Mouse (Mus musculus) mouse embryonic stem cell (cell line): Measurements from ENCODE around the gene Col24a1.

Experiments used
- in situ Hi-C, 2 experiments: fragments of 300-500 bp; cut with MboI; formaldehyde crosslinking; loops; 1 replicate in 1 of 2; 3 replicates in 1 of 2; pipeline ENCODE4 v1.14.3; 2019 to 2020; ENCODE audit warnings: low sequenced_read_pairs in 2 of 2, low pct_unique_long_range_greater_than_20kb in 1 of 2, mixed read lengths in 1 of 2; ENCODE audit not compliant: unreplicated experiment in 1 of 2

Gene Col24a1

DNA sequence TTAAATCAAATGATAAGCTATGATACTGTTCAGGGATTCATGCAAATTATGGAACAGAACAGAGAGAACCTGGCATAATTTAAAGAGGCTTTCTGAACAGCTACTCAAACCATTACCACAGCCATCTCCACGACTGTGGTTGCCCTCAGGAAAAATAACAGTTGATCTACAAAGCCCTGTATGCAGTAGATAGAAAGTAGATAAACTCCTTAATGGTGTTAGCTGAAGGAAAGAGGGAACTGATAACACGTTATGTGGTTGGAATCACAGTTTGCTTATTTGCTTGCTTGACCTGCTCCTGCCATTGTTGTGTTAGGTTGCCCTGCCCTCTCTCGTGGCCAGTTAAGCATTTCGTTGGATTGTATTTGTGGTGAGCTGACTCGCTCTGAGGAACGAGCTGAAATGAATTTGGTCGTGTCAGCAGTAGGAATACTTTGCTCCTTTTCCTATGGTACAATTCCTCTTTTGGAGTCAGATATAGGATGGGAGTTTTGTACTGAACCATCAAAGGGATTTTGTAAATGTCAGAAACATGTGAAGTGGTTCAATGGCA, 229.3 kb downstream of the Col24a1 start:
- in situ Hi-C loops: no loop called here

DNA sequence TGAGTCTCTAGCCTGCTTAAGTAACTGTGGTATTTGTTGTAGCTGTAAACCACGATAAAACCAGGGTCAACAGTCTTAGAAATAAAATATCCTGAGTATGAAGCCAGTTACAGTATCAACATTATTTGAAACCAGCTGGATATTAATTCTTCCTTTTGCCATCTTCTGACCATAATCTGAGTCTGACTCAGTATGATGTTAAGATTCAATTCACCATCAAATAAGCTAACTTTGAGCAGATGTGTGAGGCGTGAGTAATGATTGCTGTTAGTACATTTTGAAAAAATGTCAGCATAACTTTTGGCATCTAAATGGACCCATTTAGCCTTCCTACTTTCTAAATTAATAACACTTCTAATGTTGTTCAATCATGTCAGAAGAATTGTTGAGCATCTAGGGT, 230.0 kb downstream of the Col24a1 start:
- in situ Hi-C loops: no loop called here

DNA sequence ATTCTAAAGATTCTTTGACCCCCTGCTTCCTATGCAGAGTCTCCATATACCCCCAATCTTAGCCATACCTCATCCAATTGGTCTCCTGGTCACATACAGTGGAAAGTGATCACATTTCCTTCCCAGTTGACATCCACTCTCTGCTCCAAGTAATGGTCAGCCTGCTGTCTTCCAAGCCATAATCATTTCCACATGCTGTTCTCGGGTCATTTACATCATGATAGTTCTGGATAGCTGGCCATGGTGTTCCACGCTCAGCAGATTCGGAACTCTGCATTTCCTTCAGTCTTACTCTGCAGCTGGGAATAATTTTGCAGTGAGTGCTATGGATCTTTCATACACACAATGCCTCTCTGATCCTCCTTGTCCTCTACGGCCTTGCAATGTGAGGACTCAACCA, 233.0 kb downstream of the Col24a1 start:
- in situ Hi-C loops: no loop called here

DNA sequence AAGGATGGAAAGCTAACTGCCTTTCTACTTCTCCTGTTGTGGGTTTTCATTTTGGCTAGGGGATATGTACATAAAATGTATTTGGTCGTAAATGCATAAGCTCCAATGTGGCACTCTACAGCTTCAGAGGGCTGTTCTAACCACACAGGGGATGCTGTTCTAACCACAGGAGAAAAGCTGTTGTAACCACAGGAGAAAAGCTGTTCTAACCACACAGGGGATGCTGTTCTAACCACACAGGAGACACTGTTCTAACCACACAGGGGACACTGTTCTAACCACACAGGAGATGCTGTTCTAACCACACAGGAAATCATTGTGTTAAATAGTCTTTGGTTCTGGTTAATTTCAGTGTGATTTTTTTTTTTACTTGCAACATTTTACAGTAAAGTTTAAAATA, 245.6 kb downstream of the Col24a1 start:
- in situ Hi-C loops: no loop called here

DNA sequence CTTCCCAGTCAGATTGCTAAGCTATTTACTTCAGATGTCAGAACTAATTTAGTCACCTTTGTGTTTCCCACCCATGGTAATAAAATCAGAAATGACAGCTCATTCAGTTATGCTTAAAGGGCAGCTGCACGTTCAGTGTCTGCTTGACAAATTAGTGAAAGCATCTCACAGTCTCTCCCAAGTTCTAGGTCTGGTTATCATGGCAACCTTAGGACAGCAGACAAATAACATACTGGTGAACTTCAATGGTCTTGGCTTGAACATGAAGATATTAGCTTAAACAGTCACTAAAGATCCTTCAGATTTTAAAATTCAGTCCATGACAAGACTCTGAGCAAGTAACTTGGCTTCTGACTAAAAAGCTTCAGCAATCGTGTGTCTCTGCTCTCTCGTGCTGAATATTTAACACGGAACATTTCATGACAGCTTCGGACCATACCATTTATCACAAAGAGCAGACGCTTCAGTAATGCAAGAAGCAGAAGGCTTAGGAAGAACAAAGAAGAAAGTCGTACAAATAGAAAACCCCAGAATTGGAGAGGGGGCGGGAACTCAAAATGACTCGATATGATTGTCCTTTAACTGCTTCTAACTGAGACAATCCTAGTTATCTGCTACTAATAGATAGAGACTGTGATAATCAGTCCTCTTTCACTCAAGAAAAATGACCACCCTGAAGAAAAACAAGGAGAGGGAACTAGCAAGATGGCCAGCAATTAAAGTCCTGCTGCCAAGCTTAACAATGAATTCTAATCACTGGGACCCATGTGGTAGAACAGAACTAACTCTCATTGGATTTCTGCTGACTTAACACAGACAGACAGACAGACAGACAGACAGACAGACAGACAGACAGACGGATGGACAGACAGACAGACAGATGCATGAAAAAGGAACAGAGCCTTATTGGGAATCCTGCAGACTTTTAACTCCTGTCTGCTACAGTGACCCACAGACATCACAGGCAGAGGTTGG, 256.5 kb downstream of the Col24a1 start:
- in situ Hi-C loops: no loop called here

DNA sequence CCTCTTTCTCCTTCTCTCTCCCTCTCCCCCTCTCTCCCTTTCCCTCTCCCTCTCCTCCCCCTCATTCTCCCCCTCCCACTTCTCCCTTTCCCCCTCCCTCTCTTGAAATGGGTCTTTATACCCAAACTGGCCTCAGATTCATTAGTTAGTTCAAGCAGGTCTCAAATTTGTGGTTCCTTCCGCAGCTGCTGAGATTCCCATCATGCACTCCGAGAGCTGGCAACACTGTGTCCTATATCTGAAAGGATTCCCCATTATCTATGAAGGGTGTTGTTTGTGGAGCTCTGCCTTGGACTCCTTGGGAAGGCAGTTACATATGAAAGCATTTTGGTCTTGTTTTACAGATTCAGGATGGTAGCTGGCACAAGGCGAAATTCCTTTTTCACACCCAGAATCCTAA, 257.9 kb downstream of the Col24a1 start:
- in situ Hi-C loops: no loop called here

DNA sequence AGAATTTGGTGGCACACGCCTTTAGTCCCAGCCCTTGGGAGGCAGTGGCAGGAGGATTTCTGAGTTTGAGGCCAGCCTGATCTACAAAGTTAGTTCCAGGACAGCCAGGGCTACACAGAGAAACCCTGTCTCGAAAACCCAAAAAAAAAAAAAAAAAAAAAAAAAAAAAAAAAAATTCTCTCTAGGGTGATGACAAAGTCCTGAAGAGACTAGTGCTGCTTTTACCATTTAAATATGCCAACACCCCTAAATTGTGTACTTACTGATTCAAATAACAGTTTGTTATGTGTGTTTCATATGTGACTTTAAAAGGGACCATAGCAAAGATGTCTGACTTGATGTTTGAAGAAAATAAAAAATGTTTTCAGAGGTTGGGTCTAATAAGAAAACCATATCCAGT, 262.1 kb downstream of the Col24a1 start:
- in situ Hi-C loops: no loop called here

DNA sequence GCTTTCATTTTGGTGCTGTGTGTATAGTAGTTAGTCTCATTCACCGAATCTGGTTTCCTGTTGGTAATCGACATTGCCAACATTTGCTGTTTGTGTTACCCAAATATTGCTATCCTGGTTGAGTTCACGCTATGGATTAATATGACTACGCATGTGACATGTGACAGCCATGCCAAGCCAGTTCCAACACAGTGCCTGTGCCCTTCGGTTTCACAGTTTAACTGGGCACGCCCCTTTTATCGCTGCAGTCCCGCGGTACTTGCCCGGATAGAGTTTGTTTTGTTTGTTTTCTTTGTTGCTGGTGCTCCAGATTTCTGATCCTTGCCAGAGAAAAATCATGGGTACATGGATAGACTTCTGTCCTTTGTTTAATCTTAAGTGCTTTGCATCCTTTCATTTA, 263.9 kb downstream of the Col24a1 start:
- in situ Hi-C loops: no loop called here

DNA sequence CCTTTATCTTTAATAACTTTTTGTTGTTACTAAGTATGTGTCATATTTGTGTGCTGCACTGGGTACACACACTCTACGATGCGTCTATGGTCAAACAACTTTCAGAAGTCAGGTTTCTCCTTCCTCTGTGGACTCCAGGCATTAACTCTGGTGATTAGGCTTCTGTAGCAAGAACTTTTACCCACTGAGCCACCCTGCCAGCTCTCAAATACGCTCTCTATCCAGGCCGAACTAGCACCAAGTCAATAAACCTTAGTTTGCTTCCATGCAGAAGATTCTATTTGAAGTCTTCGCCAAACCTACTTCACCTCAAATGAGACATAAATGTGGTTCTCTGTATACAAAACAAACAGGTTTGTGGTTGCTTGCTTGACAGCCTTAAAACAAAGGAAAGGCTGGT, 267.4 kb downstream of the Col24a1 start:
- in situ Hi-C loops: no loop called here

DNA sequence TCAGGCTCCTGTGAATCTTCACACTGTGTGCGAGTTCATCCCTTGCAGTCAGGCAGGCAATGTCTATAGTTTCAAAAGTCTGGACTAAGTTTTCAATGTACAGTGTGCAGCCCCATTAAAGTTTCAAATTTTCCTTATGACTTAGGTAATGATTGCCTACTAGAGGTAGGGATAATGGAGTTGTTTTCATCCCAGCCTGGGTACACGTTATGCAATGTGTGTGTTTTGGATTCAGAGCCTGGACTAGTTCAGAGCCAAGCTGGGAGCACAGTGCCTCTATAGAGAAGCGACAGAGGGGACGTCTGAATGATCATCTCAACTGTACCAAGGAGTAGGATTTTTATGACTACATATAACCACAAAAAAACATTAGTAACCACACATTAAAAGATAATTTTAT, 267.8 kb downstream of the Col24a1 start:
- in situ Hi-C loops: no loop called here

DNA sequence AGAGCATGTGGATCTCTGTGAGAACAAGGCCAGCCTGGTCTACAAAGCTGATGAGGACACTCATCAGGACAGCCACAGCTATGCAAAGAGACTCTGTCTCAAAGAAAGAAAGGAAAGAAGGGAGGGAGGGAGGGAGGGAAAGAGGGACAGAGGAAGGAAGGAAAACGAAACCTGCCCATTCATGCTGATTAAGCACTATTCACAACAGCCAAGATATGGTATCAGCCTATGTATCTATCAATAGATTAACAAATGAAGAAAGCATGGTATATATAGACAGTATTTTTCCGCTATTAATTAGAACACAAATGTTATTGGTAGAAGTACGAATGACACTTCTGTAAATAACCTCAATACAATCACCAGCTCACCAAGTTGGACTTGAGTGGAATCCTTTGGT, 282.2 kb downstream of the Col24a1 start:
- in situ Hi-C loops: no loop called here

DNA sequence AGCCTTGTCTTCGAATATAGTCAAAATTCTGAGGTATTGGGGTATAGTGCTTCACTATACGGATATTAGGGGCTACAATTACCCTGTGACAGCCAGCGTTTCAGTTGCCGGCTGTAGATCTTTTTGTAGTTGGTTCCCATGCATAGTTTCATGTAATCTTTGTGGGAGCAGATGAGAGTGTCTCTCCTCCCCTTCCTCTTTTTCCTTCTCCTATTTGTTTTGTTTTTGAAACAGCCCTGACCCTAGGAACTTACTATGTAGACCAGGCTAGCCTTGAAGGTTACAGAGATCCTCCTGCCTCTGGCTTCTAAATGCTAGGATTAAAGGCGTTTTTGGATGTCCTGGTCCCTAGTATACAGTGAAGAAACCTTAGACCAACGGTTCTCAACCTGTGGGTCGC, 283.1 kb downstream of the Col24a1 start:
- in situ Hi-C loops: loop anchor here in 1 of 2 experiments (25.0 kb wide), 1 partner anchor 163 kb away; no protein-coding TSS in a partner anchor

DNA sequence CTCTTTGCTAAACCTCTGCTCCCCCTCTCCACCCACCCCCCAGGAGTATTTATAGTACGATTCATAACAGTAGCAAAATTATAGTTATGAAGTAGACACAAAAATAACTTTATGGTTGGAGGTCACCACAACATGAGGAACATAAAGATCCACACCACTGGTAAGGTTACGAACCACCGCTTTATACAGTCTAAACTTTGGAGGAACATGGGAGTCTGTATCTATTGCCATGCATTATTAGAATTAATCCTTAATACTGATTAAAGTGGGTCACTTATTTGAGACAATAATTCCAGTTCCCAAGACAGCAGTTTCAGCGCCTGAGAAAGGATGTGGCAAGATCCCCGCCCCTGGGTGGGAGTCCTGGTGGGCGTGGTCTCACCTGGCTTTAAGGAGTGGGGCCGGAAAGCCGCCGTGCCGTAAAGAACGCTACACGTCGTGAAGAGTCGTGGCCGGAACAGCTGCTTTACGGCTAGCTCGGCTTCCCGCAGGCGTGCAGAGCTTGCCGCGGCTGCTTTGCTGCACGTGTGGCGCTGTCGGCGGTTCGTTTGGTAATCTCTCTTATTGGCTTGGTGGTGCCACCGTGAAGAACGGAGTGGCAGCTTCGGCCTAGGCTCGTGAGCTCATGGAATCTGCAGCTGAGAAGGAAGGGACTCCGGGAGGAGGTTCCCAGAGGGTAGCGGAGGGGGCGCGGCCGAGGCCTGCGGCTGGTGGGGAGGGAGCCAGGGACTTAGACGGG, 283.6 kb downstream of the Col24a1 start, which contains the start of gene Znhit6:
Znhit6 (plus strand) TSS at position 463 of the 739 bp plus-strand sequence.
- in situ Hi-C loops: loop anchor here in 1 of 2 experiments (25.0 kb wide), 1 partner anchor 164 kb away; no protein-coding TSS in a partner anchor

DNA sequence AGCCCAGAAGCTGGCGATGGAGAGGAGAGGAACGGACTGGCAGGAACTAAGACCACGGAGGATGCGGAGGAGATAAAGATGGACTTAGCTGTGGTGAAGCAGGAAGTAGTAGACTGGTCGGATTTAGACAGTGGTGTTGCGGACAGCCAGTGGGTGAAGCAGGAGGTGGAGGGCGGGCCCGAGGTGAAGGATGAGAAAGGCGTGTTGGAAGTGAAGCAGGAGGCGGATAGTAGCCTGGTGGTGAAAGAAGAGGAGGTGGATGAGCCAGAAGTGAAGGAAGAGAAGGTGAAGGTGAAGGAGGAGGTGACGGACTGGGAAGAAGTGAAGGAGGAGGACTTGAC, 284.2 kb downstream of the Col24a1 start:
- in situ Hi-C loops: loop anchor here in 1 of 2 experiments (25.0 kb wide), 1 partner anchor 164 kb away; no protein-coding TSS in a partner anchor

DNA sequence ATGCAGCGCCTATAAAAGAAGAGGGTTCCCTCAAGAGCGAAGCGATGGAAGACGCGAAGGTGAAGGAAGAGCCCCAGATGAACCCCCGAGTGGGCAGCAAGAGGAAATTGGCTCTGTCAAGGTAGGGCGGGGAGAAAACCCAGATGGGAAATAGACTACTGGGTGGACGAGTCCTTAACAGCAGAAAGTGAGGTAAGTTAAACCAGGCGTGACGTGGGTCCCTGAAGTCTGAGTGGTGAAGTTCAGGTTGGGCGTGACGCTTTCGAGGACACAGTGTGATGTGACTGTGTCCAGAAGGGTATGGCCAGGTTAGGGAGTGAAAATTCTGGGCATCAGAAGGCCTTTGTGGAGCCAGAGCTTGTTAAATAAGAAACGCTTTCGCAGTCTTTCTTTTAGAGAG, 284.6 kb downstream of the Col24a1 start:
- in situ Hi-C loops: loop anchor here in 1 of 2 experiments (25.0 kb wide), 1 partner anchor 165 kb away; no protein-coding TSS in a partner anchor

DNA sequence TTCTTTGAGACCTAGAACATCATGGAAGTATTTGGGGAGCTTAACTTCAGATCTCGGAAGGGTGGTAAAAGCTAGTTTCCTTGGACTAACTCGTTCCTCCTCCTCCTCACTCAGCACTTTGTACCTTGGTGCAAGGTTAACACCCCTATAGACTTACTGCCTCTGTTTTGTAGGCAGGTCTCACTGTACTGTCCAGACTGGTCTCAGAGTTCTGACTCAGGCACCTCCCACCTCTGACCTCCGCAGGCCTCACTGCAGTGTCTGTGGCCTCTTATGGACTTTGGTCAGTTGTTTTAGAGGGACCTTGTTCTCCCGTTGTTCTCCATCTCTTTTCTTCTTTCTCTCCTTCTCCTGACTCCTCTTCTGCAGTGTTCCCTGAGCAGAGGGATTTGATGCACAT, 290.8 kb downstream of the Col24a1 start:
- in situ Hi-C loops: loop anchor here in 1 of 2 experiments (25.0 kb wide), 1 partner anchor 171 kb away; no protein-coding TSS in a partner anchor

DNA sequence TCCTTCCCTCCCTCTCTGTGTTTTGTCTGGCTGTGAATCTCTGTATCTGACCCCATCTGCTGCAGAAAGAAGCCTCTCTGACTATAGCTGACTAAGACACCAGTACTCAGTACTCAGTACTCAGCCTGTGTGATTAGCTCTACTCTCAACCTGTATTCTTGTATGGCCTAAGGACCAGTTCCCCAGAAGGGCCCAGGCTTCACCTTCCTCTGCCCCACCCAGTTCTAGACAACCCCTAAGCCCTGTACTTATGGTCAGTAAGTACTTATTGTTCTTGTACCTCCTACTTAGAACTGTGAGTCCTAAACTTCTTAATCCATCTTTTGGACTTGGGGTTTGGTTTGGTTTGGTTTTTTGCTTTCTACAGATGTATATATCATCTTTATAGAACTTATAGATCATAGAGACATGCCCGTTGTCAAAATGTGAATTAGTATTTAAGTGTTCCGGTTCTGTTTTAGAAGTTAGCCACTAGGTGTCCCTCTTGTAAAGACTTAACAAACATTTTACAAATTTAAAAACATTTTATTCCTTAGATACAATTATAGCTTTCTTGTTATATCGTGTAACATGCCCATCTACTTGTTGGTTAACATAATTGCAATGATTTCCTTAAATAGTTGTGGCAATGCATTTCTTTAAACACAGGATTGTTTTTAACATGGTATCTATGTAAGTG, 291.4 kb downstream of the Col24a1 start:
- in situ Hi-C loops: loop anchor here in 1 of 2 experiments (25.0 kb wide), 1 partner anchor 171 kb away; no protein-coding TSS in a partner anchor

DNA sequence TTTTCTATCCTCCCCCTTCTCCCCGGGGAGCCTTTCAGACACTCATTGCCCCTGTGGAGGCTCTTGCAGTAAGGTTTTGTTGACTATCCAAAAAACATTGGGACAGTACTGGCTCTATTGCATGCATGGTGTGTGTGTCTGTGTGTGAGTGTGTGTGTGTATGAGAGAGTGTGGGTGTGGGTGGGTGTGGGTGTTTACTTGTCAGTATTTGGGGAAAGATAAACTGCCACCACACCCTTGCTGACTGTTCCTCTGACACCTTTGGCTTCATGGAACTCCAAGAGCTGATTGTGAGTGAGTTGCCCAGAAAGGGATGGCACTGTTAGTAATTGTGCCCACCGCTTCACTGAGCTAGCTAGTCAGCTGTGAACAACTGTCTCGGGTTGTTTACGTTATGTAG, 298.3 kb downstream of the Col24a1 start:
- in situ Hi-C loops: loop anchor here in 1 of 2 experiments (25.0 kb wide), 1 partner anchor 178 kb away; no protein-coding TSS in a partner anchor
